Mouse (Mus musculus) ZHBTc4 (cell line): ENCODE measurements around the gene Ssc4d.

Source experiments
- DNase-seq: peaks from one replicate; pipeline ENCODE4 v3.0.0-alpha.2; 2011; ENCODE audit warnings: low read depth, low spot score

Ssc4d gene

DNA sequence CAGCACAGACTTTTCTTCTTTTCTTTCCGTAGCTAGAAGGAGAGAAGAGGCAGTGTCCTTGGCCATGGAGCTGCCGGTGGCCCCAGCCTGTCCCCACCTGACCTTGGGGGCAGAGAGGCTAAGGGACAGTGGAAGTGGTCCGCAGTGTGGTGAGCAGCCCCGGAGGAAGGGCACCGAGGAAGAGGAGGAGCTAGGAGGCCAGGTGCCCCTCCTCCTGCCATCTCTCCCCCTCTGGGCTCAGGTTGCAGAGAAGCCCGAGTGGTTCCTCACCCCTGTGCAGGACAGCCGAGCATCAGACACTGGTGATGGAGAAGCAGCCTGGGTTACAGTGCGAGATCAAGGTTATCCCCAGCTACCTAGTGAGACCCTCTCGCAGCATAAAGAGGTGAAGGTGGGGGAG, at the start of gene Ssc4d:
Ssc4d (minus strand) TSS at position 167 of the 400 bp plus-strand sequence.
- no peak for DNase-seq

GRCm38 (mm10) chr5:136019907-136020306, 45.6 kb upstream of the Ssc4d start:
- DNase-seq = peak; percentile 34

DNA sequence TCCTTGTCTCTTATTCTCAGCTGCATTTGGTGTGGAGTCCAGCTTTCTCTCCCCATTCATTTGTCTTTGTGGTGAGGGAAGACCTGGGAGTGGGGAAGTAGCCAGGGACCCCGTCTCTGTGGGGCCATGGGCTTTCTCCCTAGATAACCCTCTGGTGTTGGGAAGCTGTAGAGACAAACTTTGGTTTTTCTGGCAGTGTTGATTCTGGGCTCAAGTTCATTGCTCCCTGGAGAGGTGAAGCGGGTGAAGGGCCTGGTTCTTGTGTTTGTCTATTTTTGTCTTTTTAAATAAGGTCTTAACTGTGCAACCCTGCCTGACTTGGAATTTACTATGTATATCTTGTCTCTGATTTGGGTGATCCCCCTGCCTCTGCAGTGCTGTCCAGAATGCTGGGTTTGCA, 44.4 kb upstream of the Ssc4d start:
- DNase-seq = no peak

- no peak for DNase-seq
Measured at GRCm38 (mm10) chr5:136017262-136017661, 42.9 kb upstream of the Ssc4d start.

DNA sequence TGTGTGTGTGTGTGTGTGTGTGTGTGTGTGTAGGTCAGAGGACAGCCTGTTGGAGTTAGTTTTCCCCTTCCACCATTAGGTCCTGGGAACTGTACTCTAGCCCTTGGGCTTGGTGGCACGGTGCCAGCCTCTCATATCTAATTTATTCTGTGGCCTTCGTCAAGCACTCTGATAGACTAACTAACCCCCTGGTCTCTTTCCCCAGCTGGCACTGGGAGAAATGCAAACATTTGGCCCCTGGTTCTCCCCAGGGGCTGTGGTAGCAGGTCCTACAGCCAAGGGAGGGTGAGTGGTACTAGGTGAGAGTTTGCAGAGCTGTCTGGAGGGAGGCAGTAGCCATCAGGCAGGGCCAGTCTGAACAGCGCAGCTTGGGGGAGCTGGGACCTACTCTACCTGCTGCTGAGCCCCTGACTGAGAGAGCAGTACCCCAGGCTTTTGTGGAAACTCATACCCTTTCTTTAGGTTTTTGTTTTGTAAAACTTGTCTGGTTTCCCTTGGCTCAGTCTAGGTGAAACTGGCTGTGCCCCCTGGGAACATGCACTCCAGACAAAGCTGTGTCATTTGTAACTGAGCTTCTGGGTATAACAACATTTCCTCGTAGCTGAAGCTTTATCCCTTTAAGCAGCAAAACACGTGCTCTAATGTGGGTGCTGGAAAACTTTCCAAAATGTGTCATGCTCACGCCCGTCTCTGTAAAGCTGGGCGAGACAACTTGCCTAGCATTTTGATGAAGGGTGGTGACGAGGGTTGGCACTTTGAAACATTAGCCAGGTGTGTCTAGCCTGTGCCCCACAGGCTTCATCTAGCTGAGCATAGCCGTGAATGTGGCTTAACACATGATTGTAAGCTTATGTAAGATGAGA, 41.9 kb upstream of the Ssc4d start:
- DNase-seq = peak; percentile 32

DNA sequence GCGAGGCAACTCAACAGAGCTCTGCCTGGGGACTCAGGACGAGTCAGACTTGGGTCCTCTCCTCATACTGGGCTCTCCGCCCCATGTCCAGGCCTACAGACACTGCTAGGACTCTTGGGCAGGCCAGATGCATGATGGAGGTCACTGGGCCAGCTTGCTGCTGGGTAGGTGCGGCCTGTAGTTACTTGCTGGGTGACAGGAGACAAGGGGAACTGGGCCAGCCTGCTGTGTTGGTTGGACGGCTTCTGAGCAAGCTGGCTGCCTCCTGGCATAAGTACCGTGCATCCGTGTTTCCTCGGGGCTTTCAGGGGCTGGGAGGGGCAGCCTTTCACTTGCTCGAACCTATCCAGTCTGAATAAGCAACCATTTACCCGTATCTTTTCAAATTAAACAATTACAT, 41.3 kb upstream of the Ssc4d start:
- no peak for DNase-seq

DNA sequence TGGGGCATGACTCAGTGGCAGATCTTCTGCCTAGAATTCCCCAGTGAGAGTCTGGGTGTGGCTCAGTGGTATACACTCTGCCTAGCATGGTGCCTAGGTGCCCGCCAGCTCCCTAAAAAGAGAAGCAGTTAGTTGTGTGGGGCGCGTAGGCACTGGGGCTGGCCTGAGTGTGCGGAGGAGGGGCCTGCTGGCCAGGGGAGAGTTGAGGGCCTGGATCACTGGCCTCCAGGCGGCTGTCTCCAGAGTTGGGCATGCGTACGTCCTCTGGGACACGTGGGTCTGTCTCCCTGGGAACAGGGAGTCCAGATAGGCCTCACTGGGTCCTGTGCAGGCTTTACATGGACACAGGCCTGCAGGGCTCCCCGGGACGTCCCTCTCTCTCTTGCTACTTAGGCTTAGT, 40.5 kb upstream of the Ssc4d start:
- no peak for DNase-seq

- DNase-seq = no peak
Measured at GRCm38 (mm10) chr5:136007745-136008144, 33.4 kb upstream of the Ssc4d start.

DNA sequence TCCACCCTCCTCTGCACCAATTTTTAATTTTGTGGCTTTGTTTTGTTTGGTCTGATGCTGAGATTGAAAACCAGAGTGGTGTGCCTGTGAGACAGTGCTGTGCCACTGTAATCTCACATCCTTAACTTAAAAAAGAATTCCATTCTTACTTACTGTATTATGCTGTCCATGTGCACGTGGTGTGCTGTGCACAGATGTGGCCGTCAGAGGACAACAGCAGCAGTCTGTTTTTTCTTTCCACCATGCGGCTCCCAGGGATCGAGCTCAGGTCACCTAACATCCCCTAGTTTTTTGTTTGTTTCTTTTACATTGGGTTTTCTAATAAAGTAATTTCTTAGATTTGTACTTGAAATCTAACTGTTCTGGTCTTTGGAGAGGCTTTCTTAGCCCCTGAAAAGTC, 30.2 kb upstream of the Ssc4d start:
- no peak for DNase-seq

GRCm38 (mm10) chr5:136002751-136003151, 28.4 kb upstream of the Ssc4d start:
- DNase-seq = peak; percentile 49

DNA sequence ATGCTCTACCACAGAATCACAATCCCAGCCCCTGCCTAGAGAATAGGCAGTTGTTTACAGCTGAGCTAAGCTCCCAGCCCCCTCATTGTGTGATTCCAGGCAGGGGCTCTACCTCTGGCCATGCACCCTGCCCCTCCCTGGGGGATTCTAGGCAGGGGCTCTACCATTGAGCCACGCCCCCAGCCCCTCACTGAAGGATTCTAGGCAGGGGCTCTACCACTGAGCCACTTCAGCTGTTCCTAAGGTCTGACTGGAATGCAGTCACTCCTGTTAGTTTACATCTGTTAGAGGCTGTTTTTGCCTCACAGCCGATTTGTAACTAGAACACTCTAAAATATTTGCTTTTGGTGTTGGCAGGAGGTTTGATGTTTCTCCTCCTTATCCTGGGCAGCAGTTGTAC, 28.0 kb upstream of the Ssc4d start:
- DNase-seq = peak; percentile 62

DNA sequence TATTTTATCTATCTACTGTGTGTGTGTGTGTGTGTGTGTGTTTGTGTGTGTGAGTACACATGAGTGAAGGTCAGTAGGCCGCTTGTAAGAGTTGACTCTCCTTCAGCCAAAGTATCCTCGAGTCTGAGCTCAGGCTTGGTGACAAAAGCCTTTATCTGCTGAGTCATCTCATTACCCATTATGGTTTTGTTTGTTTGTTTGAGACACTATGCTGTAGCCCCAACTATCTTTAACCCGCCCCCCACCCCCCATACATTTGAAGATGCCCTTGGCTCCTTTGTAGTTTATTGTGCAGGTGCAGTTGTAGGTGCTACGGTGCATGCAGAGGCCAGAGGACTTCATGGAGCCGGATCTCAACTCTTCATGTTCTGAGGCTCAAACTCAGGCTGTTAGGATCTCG, 26.9 kb upstream of the Ssc4d start:
- no peak for DNase-seq

GRCm38 (mm10) chr5:135996162-135996561, 21.8 kb upstream of the Ssc4d start:
- no peak for DNase-seq

GRCm38 (mm10) chr5:135994725-135995687, 20.7 kb upstream of the Ssc4d start, which contains the start of gene Dtx2:
Gene Dtx2 (plus strand): TSS chr5:135994800.
- DNase-seq = peak; percentile 95

- no peak for DNase-seq
Measured at GRCm38 (mm10) chr5:135994335-135994724, 20.0 kb upstream of the Ssc4d start.

DNA sequence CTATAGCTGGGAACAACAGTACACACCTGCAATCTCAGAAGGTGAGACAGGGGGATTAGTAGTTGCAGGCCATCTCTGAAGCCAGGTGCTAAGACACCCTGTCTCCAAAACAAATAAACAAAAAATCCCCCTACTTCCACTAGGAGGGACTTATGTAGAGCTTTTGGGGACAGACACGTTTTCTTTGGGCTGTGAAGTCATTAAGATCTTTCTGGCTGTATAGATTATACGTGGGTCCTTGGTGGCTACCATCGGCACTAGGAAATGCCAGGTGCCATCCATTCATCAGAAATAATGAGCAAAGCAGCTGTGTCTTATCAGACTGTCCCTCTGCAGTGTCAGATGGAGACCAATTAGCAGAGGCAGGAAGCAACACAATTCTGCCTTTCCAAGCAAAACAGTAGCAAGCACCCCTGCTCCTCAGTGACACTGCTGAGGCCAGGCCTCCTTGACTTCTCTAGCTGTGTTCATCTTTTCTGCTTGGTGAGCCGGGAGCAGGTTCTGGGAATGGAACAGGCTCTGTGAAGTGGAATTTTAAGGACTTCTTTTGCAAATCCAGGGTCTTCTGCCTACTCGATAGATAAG, 19.1 kb upstream of the Ssc4d start:
- DNase-seq = no peak

DNA sequence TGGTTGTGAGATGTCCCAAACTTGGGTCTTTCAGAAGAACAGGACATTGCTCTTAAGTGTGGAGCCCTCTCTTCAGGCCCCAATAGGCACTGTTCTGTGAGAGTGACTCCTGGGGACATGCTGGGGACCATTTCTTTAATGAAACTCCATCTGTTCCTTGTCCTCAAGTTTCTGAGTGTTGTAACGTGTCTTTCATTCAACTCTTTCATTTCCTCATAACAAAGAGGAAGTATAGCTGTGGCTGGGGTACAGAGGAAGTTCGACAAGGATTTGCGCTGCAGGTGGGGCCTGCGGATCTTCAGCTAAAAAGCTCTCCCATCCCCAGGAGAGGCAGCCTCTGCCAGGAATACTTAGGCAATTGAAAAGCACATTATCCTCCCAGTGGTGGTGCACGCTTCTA, 16.3 kb upstream of the Ssc4d start:
- no peak for DNase-seq

- peak; percentile 65 for DNase-seq
Measured at GRCm38 (mm10) chr5:135987248-135987647, 12.9 kb upstream of the Ssc4d start.

GRCm38 (mm10) chr5:135984546-135985044, 10.3 kb upstream of the Ssc4d start:
- DNase-seq = peak; percentile 55

DNA sequence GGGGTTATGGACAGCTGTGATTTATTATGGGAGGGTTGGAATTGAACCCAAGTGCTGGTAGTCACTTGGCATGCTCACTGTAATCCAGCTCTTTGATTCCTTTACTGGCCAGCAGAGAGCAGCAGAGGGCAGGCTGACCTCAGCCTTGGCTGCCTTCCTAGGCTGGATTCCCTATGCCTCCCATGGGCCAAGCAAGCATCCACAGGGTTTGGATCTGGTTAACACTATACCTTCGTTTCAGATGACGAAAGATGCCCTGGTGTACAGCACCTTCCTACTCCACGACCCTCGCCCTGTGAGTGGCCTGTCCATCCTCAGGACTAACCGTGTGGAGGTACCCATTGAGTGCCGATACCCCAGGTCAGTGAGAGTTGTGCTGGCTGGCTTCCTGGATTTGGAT, 8.1 kb upstream of the Ssc4d start:
- DNase-seq = peak; percentile 81

GRCm38 (mm10) chr5:135979904-135980303, 5.6 kb upstream of the Ssc4d start, which contains the start of gene Zp3:
Gene Zp3 (plus strand): TSS chr5:135980099.
- no peak for DNase-seq

- DNase-seq = peak; percentile 75
Measured at GRCm38 (mm10) chr5:135979381-135979780, 5.0 kb upstream of the Ssc4d start.
